Mouse (Mus musculus) A20 (cell line): Measurements from ENCODE around the gene Lrig2.

Experiments
- DNase-seq: peaks from one replicate; pipeline ENCODE4 v3.0.0-alpha.2; 2011; ENCODE audit warnings: low read depth, low spot score

The Lrig2 gene

GRCm38 (mm10) chr3:104372374-104372773 lies 139.3 kb downstream of the Lrig2 start:
- no peak for DNase-seq

- DNase-seq: no peak
These were observed 143.8 kb downstream of the Lrig2 start for GRCm38 (mm10) chr3:104367912-104368311.

- DNase-seq: no peak
These were observed 149.9 kb downstream of the Lrig2 start for GRCm38 (mm10) chr3:104361814-104362213.

GRCm38 (mm10) chr3:104360325-104360724 lies 151.4 kb downstream of the Lrig2 start:
- DNase-seq: no peak

- DNase-seq: no peak
These were observed 152.2 kb downstream of the Lrig2 start for GRCm38 (mm10) chr3:104359225-104360135.

- no peak for DNase-seq
These were observed 153.0 kb downstream of the Lrig2 start for GRCm38 (mm10) chr3:104358747-104359146.

- no peak for DNase-seq
These were observed 155.6 kb downstream of the Lrig2 start for GRCm38 (mm10) chr3:104356106-104356505.

- DNase-seq: no peak
These were observed 157.8 kb downstream of the Lrig2 start for GRCm38 (mm10) chr3:104353884-104354283.

GRCm38 (mm10) chr3:104352358-104353060 lies 159.2 kb downstream of the Lrig2 start:
- DNase-seq: no peak

GRCm38 (mm10) chr3:104350253-104350945 lies 161.3 kb downstream of the Lrig2 start:
- DNase-seq: no peak

- no peak for DNase-seq
These were observed 161.9 kb downstream of the Lrig2 start for GRCm38 (mm10) chr3:104349847-104350228.

GRCm38 (mm10) chr3:104349203-104349846 lies 162.4 kb downstream of the Lrig2 start:
- no peak for DNase-seq
